Mouse (Mus musculus): Measurements from ENCODE around the gene Tesc. TPM values are rescaled to one million over a fixed set of nuclear protein-coding genes. Genes with fewer than 3 reads are reported as not detected.

Gene Tesc
- polyA plus RNA-seq, 1 experiment: not detected

DNA sequence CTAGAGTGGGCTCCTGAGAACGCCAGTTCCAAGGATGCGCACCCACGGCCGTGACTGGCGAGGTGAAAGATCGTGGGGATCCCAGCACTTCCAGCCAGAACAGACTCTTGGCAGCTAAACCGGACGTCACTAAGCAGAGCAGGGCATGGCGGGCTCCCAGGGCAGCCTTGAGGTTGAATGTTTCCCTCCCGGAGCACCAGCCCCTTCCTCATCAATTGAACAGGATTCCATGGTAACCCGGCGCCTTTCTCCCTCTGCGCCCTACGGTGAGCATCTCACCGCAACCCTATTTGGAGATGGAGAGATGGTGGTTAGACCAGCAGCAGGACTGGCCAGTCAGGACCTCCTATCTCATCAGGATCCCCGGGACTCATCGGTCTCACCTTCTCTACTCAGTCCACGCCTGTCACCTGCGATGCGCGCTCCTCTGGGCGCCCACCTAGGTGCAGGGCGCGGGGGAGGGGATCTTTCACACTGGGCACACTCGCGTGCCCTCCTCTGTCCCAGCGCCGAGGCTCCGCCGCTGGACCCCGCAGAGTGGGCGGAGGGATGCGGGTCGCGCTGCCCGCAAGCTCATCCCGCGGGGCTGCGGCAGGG, 344 bp upstream of the Tesc start:
- no peaks in the 10 kb centered on the region for H3K4me1 ChIP-seq (ENCODE audit: control insufficient read depth, insufficient read depth, low read length)
- no peak overlapping the region for H3K27ac ChIP-seq (ENCODE audit: insufficient read depth, low read depth, low read length)
- H3K4me3 ChIP-seq (ENCODE audit: insufficient read depth, low read length): 0 out of 2 replicates have a peak overlapping the region, but pooled peaks have one; percentile 13
- TF ChIP-seq CTCF (IDR thresholded peaks at IDR 0.05; ENCODE audit: low read depth, low read length): no peak
- no peak for TF ChIP-seq POLR2A (IDR thresholded peaks at IDR 0.05; ENCODE audit: borderline replicate concordance, low read depth, low read length)

DNA sequence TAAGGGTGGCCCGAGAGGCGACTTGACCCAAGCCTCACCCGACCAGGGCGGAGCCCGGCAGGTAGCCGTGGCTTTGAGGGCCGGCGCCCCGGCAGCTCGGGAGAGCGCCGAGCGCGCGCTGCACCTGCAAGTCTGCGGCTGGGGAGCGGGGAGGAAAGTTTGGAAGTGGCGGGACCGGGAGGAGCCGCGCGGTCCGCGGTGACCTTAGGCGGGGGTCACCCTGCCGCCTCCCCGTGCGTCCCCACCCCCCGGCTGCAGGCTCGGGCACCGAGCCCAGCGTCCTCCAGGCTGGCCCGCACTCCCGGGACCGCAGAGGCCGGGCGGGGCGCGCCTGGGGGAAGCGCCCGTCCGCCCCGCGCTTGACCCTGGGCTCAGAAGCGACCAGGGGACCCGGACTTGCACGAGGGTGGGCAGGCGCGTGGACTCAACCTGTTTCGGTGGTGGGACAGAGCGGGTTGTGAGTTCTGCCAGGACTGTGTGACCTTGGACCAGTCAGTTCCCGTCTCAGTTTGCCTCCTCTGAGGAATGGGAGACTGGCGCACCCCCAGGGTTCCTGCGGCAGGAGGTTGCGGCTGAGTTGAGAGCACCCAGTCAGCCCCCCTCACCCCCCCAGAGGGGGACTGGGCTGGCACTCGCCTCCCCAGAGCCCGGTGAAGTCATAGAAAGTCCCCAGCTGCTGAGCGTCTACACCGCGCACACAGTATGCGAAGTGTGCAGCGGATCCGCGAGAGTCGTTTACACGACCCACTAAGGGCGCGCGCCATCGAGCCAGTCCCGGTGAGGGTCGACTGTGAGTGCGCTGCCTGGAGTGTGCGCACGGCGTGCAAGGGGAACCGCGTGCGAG, 870 bp downstream of the Tesc start:
- peak overlapping the region; percentile 43 for H3K4me3 ChIP-seq (ENCODE audit: insufficient read depth, low read length)
- H3K27ac ChIP-seq (ENCODE audit: insufficient read depth, low read depth, low read length): no peak overlapping the region
- H3K4me1 ChIP-seq (ENCODE audit: control insufficient read depth, insufficient read depth, low read length): no peaks in the 10 kb centered on the region
- no peak for TF ChIP-seq CTCF (IDR thresholded peaks at IDR 0.05; ENCODE audit: low read depth, low read length)
- TF ChIP-seq POLR2A (IDR thresholded peaks at IDR 0.05; ENCODE audit: borderline replicate concordance, low read depth, low read length): no peak

DNA sequence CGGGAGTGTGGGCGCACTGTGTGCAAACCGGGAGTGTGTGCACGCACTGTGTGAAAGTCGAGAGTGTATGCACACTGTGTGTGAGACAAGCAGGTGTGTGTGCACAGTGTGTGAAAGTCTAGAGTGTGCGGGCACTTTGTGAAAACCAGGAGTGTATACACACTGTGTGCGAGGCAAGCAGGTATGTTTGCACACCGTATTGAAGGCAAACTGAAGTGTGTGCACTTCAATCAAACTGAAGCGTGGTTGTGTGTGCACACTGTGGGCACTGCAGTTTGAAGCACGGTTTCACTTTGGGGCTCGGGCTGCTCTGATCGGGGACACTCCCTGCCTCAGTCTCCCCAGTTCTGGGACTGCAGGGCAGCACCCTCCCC, 1.5 kb downstream of the Tesc start:
- no peaks in the 10 kb centered on the region for H3K4me1 ChIP-seq (ENCODE audit: control insufficient read depth, insufficient read depth, low read length)
- TF ChIP-seq CTCF (IDR thresholded peaks at IDR 0.05; ENCODE audit: low read depth, low read length) (no peak), POLR2A (IDR thresholded peaks at IDR 0.05; ENCODE audit: borderline replicate concordance, low read depth, low read length) (no peak)
- no peak overlapping the region for H3K27ac ChIP-seq (ENCODE audit: insufficient read depth, low read depth, low read length)
- H3K4me3 ChIP-seq (ENCODE audit: insufficient read depth, low read length): peak overlapping the region; percentile 43

DNA sequence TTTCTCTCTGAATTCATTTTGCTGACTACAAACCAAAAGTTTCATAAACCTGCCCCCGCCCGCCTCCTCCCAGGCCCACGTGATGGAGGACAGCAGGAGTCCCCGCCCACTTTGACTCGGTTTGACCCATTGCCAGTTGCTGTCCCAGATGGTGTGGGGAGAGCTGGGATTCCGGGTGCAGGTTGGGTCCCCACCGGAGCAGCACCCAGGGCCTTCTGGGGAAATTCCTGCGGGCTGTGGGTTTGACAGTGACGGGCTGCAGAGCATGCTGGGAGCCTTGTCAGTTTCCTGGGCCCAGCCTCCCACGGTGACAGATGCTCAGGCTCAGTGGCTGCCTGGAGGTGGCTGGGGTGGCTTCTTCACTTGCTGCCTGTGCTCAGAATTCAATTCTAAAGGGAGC, 1.9 kb downstream of the Tesc start:
- no peak for TF ChIP-seq POLR2A (IDR thresholded peaks at IDR 0.05; ENCODE audit: borderline replicate concordance, low read depth, low read length)
- TF ChIP-seq CTCF (IDR thresholded peaks at IDR 0.05; ENCODE audit: low read depth, low read length): no peak
- H3K4me1 ChIP-seq (ENCODE audit: control insufficient read depth, insufficient read depth, low read length): no peaks in the 10 kb centered on the region
- peak overlapping the region; percentile 43 for H3K4me3 ChIP-seq (ENCODE audit: insufficient read depth, low read length)
- no peak overlapping the region for H3K27ac ChIP-seq (ENCODE audit: insufficient read depth, low read depth, low read length)

DNA sequence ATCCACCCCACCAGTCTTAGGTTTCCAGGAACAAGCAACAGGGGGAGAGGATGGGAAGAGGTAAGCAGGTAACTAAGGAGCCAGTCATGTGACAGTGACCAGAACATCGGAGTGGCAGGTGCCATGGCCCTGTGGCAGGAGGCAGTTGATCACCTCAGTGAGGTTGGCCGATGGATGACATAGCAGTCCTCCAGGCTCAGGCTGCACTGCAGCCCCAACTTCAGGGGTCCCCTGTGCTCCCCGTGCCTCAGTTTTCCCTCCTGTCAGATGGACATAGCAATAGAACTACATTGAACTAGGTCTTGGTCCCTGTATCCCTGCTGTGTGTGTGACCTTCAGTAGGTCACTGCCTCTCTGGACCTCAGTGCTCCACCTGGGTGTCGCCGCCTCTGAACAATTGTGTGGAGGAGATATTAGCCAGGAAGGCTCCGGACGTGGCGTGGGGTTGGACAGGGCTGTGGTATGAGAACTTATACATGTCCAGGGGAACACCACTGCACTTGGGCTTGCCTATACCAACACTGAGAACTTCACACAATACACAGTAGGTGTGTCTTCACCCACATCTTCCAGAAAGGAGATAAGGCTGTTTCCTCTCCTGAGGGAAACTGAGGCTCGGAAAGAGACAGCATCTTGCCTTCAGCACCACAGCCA, 2.6 kb downstream of the Tesc start:
- Histone ChIP-seq H3K4me1 (ENCODE audit: control insufficient read depth, insufficient read depth, low read length) (no peaks in the 10 kb centered on the region), H3K4me3 (ENCODE audit: insufficient read depth, low read length) (no peak overlapping the region), H3K27ac (ENCODE audit: insufficient read depth, low read depth, low read length) (no peak overlapping the region)
- no peak for TF ChIP-seq CTCF (IDR thresholded peaks at IDR 0.05; ENCODE audit: low read depth, low read length)
- no peak for TF ChIP-seq POLR2A (IDR thresholded peaks at IDR 0.05; ENCODE audit: borderline replicate concordance, low read depth, low read length)

DNA sequence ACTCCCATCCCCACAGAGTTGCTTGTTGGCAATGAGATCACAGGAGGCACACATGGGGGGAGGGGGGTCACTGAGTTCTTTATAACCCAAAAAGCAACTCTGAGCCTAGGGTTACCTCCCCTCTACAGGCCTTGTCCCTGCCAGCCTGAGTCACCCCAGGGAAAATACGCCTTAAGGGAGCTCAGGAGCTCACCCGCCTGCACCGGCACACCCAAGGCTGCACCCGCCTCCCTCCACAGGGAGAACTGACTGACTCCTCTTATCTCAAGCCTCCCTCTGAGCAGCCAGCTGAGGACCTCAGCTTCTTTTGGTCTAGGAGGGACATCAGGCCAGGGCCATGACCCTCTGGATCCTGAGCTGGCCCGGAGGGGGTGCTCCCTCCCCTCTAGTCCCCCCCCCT, 3.5 kb downstream of the Tesc start:
- H3K27ac ChIP-seq (ENCODE audit: insufficient read depth, low read depth, low read length): no peak overlapping the region
- no peaks in the 10 kb centered on the region for H3K4me1 ChIP-seq (ENCODE audit: control insufficient read depth, insufficient read depth, low read length)
- no peak for TF ChIP-seq CTCF (IDR thresholded peaks at IDR 0.05; ENCODE audit: low read depth, low read length)
- H3K4me3 ChIP-seq (ENCODE audit: insufficient read depth, low read length): no peak overlapping the region

DNA sequence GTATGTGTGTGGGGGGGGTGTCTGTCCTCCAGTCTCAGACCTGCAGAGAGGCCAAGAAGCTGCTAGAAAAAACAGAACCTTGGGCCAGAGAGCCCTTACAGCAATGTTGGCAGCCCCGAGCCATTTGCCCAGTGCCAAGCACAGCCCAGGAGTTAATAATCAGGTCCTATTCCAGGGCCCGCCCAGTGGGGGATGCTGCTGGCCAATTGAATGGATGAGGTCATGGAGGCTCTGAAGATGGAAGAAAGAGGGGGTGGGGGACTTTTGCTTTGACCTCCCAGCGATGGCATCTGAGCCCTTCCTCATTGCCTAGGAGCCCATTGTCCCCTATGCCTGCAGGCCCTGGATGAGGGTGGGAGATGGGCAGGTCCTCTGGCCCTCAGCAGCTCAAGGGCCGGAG, 4.0 kb downstream of the Tesc start:
- Histone ChIP-seq H3K4me3 (ENCODE audit: insufficient read depth, low read length) (no peak overlapping the region), H3K4me1 (ENCODE audit: control insufficient read depth, insufficient read depth, low read length) (no peaks in the 10 kb centered on the region)

DNA sequence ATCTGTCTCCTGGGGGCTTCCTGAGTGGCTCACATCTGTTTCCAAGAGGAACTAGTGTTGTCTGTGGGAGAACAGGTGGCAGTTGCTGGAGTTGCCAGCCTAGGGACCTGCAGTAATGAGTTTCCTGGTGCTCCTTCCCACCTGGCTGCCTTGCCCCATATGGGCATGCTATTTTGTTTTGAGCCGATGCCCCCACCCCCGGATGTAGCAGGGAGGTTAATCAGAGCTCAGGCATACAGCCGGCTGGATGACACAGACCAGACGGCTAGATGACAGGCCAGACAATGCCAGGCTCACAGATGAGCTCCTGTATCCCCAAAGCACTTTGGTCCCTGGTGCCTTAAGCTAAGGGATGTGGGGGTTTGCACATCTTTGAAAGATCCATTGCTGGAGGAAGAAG, 5.8 kb downstream of the Tesc start:
- Histone ChIP-seq H3K4me3 (ENCODE audit: insufficient read depth, low read length) (no peak overlapping the region), H3K4me1 (ENCODE audit: control insufficient read depth, insufficient read depth, low read length) (peaks cover 6% of the 10 kb centered on the region; the same call in 1 of the 2 replicates), H3K27ac (ENCODE audit: insufficient read depth, low read depth, low read length) (no peak overlapping the region)
- TF ChIP-seq POLR2A (IDR thresholded peaks at IDR 0.05; ENCODE audit: borderline replicate concordance, low read depth, low read length) (no peak), CTCF (IDR thresholded peaks at IDR 0.05; ENCODE audit: low read depth, low read length) (no peak)

More for the DNA sequence above, 4.0 kb downstream of the Tesc start:
- TF ChIP-seq CTCF (IDR thresholded peaks at IDR 0.05; ENCODE audit: low read depth, low read length): no peak
- TF ChIP-seq POLR2A (IDR thresholded peaks at IDR 0.05; ENCODE audit: borderline replicate concordance, low read depth, low read length): no peak
- H3K27ac ChIP-seq (ENCODE audit: insufficient read depth, low read depth, low read length): no peak overlapping the region

DNA sequence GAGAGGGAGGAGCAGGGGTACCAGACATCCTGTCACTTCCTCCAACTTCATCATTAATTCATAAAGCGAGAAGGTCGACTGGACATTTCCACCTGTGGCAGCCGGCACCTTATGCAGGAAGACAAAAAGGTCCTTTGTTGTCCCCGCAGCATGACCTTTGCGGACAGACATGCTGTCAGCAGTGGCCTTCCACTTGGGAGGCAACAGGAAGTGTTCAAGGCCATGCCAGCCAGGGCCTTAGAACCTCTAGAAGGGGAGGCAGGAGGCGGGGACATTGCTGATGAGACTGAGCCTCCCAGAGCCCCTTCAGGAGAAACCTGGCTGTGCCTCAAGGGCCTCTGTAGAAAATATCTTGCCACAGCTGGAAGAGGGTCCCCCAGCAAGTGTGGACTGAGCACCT, 6.2 kb downstream of the Tesc start:
- no peak overlapping the region for H3K4me3 ChIP-seq (ENCODE audit: insufficient read depth, low read length)
- TF ChIP-seq POLR2A (IDR thresholded peaks at IDR 0.05; ENCODE audit: borderline replicate concordance, low read depth, low read length) (no peak), CTCF (IDR thresholded peaks at IDR 0.05; ENCODE audit: low read depth, low read length) (no peak)
- peaks cover 6% of the 10 kb centered on the region; the same call in 1 of the 2 replicates for H3K4me1 ChIP-seq (ENCODE audit: control insufficient read depth, insufficient read depth, low read length)
- no peak overlapping the region for H3K27ac ChIP-seq (ENCODE audit: insufficient read depth, low read depth, low read length)

DNA sequence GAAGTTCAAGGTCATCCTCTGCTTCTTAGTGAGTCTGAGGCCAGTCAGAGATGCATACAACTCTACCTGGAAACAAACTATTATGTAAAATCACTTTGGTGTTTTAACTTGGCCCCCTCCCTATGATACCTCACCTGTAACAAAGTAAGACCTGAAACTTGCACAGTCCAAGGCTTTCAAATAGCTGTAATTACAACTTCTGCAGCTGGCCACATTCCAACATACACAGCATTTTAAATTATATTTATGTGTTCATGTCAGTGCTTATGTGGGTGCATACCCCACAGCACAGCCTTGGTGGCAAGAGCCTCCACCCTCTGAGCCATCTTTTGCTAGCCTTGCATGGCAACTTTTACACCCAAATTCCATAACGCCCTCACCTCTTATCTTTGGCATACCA, 7.1 kb downstream of the Tesc start:
- peaks cover 6% of the 10 kb centered on the region; the same call in 1 of the 2 replicates for H3K4me1 ChIP-seq (ENCODE audit: control insufficient read depth, insufficient read depth, low read length)
- no peak overlapping the region for H3K27ac ChIP-seq (ENCODE audit: insufficient read depth, low read depth, low read length)
- no peak overlapping the region for H3K4me3 ChIP-seq (ENCODE audit: insufficient read depth, low read length)
- TF ChIP-seq POLR2A (IDR thresholded peaks at IDR 0.05; ENCODE audit: borderline replicate concordance, low read depth, low read length): no peak
- TF ChIP-seq CTCF (IDR thresholded peaks at IDR 0.05; ENCODE audit: low read depth, low read length): no peak
